Mouse (Mus musculus) leukemia stem cell, adult 10-12 weeks (primary cell): Measurements from ENCODE around the gene Zfp472. TPM values are rescaled to one million over a fixed set of nuclear protein-coding genes. Genes with fewer than 3 reads are reported as not detected.

Experiments used
- polyA plus RNA-seq: library from polyadenylated mRNA; stranded (reverse); fragments of >175 nt; gene quantifications from 2 replicates; pipeline ENCODE4 v1.2.3, GENCODE M21; 2012; ENCODE audit warnings: low replicate concordance

The Zfp472 gene
- polyA plus RNA-seq = 0.21 and 0.26 TPM in 2 replicates

GRCm38 (mm10) chr17:32965623-32966290 is at the start of gene Zfp472:
TSS of gene Zfp472 (plus strand) at chr17:32965814.

GRCm38 (mm10) chr17:32917131-32917530 is 48.5 kb upstream of the Zfp472 start, which contains the start of gene Cyp4f14:
TSS of gene Cyp4f14 (minus strand) at chr17:32917342.

GRCm38 (mm10) chr17:32947215-32947914 is 18.2 kb upstream of the Zfp472 start, which contains the start of gene Cyp4f13:
TSS of gene Cyp4f13 (minus strand) at chr17:32947402.

GRCm38 (mm10) chr17:32992699-32993474 is 27.3 kb downstream of the Zfp472 start, which contains the start of gene Zfp952:
TSS of gene Zfp952 (plus strand) at chr17:32993129.

Other genes with a start within 250 kb of the Zfp472 start
- gene Zfp871, start 177.5 kb upstream of the Zfp472 start, polyA plus RNA-seq = 0.29 and 1.4 TPM in 2 replicates
- gene Zfp811, start 155.9 kb upstream of the Zfp472 start, polyA plus RNA-seq = not detected in 2 replicates
- gene Zfp799, start 135.6 kb upstream of the Zfp472 start, polyA plus RNA-seq = 0.02 and 1.1 TPM in 2 replicates
- 0.22 TPM in 1 of 2 replicates, not detected in the other for gene Zfp870, start 74.2 kb upstream of the Zfp472 start, polyA plus RNA-seq
- gene Cyp4f14, start 48.5 kb upstream of the Zfp472 start, polyA plus RNA-seq = not detected in 2 replicates
- 14.7 and 37.1 TPM in 2 replicates for gene Cyp4f13, start 18.4 kb upstream of the Zfp472 start, polyA plus RNA-seq
- gene Zfp952, start 27.3 kb downstream of the Zfp472 start, polyA plus RNA-seq = 0.42 TPM in 1 of 2 replicates, not detected in the other
- 0.44 TPM in 1 of 2 replicates, not detected in the other for gene Zfp763, start 67.6 kb downstream of the Zfp472 start, polyA plus RNA-seq
- not detected in 2 replicates for gene 4921501E09Rik, start 102.2 kb downstream of the Zfp472 start, polyA plus RNA-seq
- 0.07 and 0.34 TPM in 2 replicates for gene Zfp563, start 123.5 kb downstream of the Zfp472 start, polyA plus RNA-seq
- gene Morc2b, start 173.9 kb downstream of the Zfp472 start, polyA plus RNA-seq = not detected in 2 replicates
- not detected in 2 replicates for gene Olfr55, start 202.6 kb downstream of the Zfp472 start, polyA plus RNA-seq
- gene Olfr239, start 225.5 kb downstream of the Zfp472 start, polyA plus RNA-seq = not detected in 2 replicates